Mouse (Mus musculus): Measurements from ENCODE around the gene Prune2.

Prune2 gene

DNA sequence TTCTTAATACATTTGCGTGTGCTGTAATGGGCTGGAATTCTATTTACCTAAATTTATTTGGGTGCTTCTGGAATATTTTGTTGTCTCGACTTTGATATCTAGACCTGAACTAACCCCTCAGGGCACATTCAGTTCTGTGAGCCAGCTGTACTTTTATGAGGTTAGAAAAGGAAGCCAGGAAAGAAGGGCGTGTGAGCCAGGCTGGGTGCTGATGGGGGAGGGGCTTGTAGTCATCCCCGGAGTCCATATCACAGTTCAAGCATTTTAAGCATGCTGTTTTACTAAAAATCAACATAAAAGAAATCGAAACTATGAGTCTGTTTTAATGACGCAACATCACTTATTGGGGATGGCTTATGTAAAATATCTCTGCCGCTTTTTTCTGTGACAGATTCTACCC lies 42.0 kb downstream of the Prune2 start:
- DNase-seq (ENCODE audit: extremely low read depth, low read depth), result no peak

- no peak for DNase-seq (ENCODE audit: extremely low read depth, low read depth)
Observed at GRCm38 (mm10) chr19:17006220-17006907, 50.4 kb downstream of the Prune2 start.

- DNase-seq (ENCODE audit: extremely low read depth, low read depth), result peak; percentile 14
Observed at GRCm38 (mm10) chr19:17011261-17011995, 55.5 kb downstream of the Prune2 start.

- no peak for DNase-seq (ENCODE audit: extremely low read depth, low read depth)
Observed at GRCm38 (mm10) chr19:17013085-17013484, 57.2 kb downstream of the Prune2 start.

- no peak for DNase-seq (ENCODE audit: extremely low read depth, low read depth)
Observed at GRCm38 (mm10) chr19:17014337-17015124, 58.6 kb downstream of the Prune2 start.

GRCm38 (mm10) chr19:17024748-17025147 lies 68.8 kb downstream of the Prune2 start:
- DNase-seq (ENCODE audit: extremely low read depth, low read depth), result no peak

- peak; percentile 17 for DNase-seq (ENCODE audit: extremely low read depth, low read depth)
Observed at GRCm38 (mm10) chr19:17030276-17030675, 74.4 kb downstream of the Prune2 start.

DNA sequence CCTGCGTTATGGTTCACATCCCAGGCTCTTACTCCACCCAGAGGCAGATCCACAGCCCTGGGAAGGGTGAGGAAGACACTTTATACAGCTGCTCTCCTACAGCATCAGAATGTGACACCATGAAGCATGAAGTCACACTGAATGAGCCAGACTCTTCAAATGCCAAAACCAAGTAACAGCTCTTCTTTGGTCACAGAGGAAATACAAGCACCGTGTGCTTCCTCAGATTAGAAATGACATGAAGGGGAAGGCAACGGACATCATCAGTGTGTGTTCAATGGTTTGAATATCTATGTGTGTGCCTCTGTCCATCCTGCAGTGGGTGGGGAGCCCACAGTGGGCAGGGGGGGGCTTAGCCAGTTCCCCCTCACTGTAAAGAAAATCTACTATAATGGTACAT lies 76.4 kb downstream of the Prune2 start:
- DNase-seq (ENCODE audit: extremely low read depth, low read depth), result no peak

GRCm38 (mm10) chr19:17046961-17047360 lies 91.0 kb downstream of the Prune2 start:
- DNase-seq (ENCODE audit: extremely low read depth, low read depth), result no peak

- no peak for DNase-seq (ENCODE audit: extremely low read depth, low read depth)
Observed at GRCm38 (mm10) chr19:17055892-17056291, 100.0 kb downstream of the Prune2 start.

DNA sequence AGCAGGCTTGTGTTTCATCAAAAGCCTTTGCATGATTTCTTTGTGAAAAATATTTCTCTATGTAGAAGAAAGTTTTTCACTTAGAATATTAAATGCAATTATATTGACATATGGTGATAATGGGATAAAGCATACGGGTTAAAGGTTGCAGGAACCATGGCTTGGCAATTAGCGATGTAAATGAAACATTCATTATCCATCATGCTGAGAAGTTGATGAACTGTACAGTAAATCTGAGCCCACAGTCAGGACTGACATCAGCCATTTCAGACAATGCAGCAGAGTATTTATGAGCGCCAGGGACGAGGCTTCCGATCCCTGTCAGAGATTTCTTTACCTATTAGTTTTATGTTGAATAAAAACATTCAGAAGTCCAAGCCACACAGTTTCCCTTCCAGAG lies 104.2 kb downstream of the Prune2 start:
- DNase-seq (ENCODE audit: extremely low read depth, low read depth), result no peak

DNA sequence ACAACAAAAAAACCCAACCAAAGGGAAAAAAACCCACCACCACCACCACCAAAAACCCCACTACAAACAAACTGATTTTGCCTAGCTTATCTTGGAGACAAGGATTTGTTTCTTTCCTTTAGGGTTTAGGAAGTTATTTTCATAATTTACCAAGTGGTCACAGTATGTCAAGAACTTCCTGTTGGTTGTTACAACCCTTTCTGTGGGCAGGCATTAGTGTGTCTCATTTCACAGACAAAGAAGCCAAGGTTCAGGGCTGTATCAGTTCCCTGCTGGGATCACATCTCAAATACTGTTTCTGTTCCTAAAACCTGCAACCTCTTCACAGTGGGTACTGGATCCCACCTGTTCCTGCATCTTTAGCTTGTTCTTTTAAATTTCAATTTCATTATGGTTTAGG lies 108.5 kb downstream of the Prune2 start:
- no peak for DNase-seq (ENCODE audit: extremely low read depth, low read depth)

- no peak for DNase-seq (ENCODE audit: extremely low read depth, low read depth)
Observed at GRCm38 (mm10) chr19:17069067-17069466, 113.1 kb downstream of the Prune2 start.

- DNase-seq (ENCODE audit: extremely low read depth, low read depth), result no peak
Observed at GRCm38 (mm10) chr19:17071205-17071604, 115.3 kb downstream of the Prune2 start.

- DNase-seq (ENCODE audit: extremely low read depth, low read depth), result no peak
Observed at GRCm38 (mm10) chr19:17072245-17072644, 116.3 kb downstream of the Prune2 start.

GRCm38 (mm10) chr19:17078643-17079316 lies 122.9 kb downstream of the Prune2 start:
- no peak for DNase-seq (ENCODE audit: extremely low read depth, low read depth)

DNA sequence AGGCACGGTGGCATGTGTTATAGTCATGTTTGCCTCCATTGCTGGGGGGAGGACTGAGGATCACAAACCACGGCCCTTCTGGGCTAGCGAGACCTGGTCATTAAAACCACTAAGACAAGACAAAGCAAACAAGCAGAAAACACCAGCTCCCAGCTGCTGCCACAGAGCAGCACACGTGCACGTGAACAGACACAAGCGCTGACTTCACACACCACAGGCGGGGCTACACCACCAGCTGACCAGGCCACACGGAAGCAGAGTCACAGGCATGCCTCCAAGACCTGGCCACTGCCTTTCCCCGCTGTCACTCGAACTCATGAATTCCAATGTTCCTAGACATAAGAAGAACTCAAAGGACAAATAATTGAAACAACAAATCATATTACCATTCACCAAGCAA lies 125.5 kb downstream of the Prune2 start:
- no peak for DNase-seq (ENCODE audit: extremely low read depth, low read depth)

DNA sequence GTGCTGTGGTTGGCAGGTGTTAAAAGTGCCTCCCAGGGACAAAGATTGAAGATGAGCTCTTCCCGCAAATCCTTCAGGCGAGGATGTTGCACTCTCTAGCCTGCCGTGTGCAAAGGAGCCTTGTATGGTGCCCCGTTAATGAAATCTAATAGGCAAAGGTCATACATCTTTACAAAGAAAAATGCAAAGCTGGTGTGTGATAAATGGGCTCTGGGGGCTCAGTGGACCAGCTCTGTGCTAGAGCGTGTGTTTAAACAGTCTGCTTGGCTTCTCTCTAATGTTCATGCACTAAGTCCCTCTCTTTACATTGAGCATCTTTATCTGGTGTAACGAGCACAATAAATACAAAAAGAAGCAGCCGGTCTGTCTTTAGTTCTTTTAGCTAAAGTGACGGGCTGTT lies 138.1 kb downstream of the Prune2 start:
- no peak for DNase-seq (ENCODE audit: extremely low read depth, low read depth)

DNA sequence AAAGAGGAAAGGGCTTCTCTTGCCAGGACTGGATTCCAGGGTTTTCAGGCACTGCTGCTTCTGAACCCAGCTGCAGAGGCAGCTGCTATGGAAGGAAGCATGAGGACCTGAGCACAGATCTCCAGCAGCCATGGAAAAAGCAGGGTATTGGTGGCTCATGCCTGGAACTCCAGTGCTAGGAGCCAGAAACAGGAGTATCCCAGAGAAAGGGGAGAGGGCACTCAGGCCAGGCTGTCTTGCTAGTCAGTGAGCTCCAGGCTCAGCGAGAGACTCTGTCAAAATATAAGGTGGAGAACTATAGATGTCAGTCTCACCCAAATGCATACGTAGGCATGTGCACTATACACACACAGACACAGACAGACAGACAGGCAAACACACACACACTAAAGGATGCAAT lies 140.4 kb downstream of the Prune2 start:
- no peak for DNase-seq (ENCODE audit: extremely low read depth, low read depth)

- DNase-seq (ENCODE audit: extremely low read depth, low read depth), result no peak
Observed at GRCm38 (mm10) chr19:17097210-17097609, 141.3 kb downstream of the Prune2 start.

DNA sequence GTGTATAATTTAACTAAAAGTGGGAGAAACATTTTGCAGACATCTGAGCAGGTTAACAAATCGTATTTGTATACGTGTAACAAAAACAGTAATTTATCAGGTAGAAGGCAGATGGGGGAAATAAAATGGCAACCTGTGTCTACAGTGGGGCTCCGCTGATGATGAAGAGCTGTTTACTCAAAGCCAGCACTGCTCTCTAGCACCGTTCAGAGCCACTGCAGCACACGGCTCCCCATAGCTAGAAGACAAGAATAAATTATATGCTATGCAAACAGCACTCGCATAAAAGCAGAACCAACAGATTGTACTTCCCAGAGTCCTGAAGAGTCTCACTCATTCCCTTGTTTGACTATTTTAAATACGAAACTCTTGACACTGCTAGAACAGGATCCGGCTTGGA lies 152.9 kb downstream of the Prune2 start:
- no peak for DNase-seq (ENCODE audit: extremely low read depth, low read depth)
